Mouse (Mus musculus) layer of hippocampus, adult 11-12 months (tissue): Measurements from ENCODE around the gene Tmod2.
"Not testable (repeated sequence)": the region's sequence is repeated elsewhere in the genome, so short reads cannot be mapped to it uniquely, and the experiment has no call there.

Experiments
- DNase-seq: peaks from one replicate; pipeline ENCODE4 v3.0.0; 2022; ENCODE audit warnings: low spot score

The Tmod2 gene

GRCm38 (mm10) chr9:75610571-75611493, at the start of gene Tmod2:
TSS of gene Tmod2 (minus strand) at chr9:75611325.
- DNase-seq, result peak; percentile 80

- peak; percentile 30 for DNase-seq
Observed at GRCm38 (mm10) chr9:75660917-75661316, 49.8 kb upstream of the Tmod2 start.

DNA sequence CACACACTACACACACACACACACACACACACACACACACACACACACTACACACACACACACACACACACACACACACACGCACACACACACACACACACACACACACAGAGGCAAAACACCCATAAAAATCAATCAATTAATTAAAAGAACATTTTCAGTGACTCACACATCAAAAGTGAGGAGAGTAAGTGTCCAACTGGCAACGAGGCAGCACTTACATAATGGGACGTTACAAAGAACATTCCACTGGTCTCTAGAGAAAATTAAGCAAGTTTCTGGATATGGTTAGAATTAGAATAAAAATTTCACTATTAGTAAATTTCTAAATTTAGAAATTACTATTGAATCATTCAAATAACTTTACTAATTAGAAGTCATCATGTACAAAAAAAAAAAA, 45.3 kb upstream of the Tmod2 start:
- DNase-seq, result not testable (repeated sequence)

GRCm38 (mm10) chr9:75653981-75654911, 43.1 kb upstream of the Tmod2 start:
- no peak for DNase-seq

- DNase-seq, result no peak
Observed at GRCm38 (mm10) chr9:75645405-75645804, 34.3 kb upstream of the Tmod2 start.

- no peak for DNase-seq
Observed at GRCm38 (mm10) chr9:75634226-75634625, 23.1 kb upstream of the Tmod2 start.

GRCm38 (mm10) chr9:75633603-75634002, 22.5 kb upstream of the Tmod2 start:
- DNase-seq, result no peak

GRCm38 (mm10) chr9:75632902-75633301, 21.8 kb upstream of the Tmod2 start:
- no peak for DNase-seq

GRCm38 (mm10) chr9:75632111-75632510, 21.0 kb upstream of the Tmod2 start:
- DNase-seq, result no peak

DNA sequence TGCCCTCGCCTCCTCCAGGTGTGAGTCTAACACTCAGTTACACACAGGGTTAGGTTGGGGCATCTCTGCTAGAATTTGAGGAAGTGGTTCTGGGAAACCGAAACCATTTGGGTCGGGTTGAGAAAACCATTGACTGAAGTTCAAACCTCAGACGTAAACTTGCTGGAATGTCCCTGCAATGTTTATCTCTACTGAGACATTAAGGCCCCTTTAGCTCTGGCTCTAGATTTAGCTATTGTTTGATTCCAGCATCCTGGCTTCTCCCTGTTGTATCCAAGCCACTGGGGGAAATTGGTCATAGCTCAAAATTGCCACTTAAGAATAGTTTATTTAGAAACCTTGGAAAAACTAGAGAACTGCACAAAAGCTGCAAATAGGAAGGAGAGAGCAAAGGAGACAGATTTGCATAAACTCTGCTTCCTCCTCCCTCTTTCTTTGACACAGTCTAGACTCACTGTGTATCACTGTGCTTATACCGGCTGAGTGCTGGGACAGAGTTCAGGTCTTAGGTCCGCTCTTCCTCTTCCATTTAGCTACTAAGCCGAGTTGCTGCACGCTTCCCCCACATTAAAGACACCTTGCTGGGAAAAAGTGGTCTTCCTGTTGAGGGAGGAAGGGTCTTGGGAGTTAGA, 19.8 kb upstream of the Tmod2 start:
- DNase-seq, result no peak

- peak; percentile 31 for DNase-seq
Observed at GRCm38 (mm10) chr9:75626308-75626604, 15.1 kb upstream of the Tmod2 start.

DNA sequence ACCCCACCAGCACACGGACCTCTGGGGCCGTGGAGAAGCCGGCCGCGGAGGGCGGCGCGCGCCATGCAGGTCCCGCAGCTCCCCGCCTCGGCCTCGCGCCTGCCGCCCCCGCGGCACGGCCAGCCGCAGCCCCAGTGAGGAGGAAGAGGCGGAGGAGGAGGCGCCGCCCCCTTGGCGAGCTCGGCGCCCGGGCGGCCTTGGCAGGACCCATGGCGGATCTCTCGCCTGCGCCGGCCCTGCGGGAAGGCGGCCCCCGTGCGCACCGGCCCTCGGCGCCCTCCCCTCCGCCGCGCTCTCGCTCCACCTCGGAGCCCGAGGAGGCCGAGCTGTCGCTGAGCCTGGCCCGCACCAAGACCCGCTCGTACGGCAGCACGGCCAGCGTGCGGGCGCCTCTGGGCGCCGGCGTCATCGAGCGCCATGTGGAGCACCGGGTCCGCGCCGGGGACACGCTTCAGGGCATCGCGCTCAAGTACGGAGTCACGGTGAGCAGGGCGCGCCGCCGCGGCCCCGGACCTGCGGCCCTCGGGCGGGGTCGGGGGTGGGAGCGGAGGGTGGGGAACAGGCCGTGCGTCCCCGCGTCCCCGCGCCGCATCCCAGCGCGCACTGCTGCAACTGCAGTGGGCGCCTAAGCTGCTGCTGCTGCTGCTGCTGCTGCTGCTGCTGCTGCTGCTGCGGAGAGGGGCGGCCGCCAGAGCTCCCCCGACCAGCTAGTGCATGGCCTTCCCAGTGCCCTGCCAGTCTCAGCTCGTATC, 14.6 kb upstream of the Tmod2 start, which contains the start of gene Lysmd2:
Gene Lysmd2, plus strand, starts transcription at position 186 of the 752 bp plus-strand sequence.
- DNase-seq, result peak; percentile 68

- no peak for DNase-seq
Observed at GRCm38 (mm10) chr9:75624983-75625555, 13.9 kb upstream of the Tmod2 start.

DNA sequence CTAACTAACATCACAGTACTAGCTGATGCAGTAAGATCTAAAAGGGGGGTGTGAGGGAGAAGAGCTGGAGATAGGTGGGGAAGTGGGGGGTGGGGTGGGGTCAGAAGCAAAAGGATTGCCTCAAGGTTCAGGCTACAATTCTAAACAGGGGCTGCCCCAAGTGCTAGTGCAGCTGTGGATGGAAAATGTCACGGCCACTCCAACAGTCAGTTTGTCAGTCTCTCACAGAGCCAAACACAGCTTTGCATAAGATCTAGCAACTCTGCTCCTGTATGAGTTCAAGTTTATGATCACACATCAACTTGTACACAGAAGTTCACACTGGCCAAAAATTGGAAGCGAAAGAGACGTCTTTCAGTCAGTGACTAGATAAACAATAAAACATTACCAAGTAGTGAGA, 10.3 kb upstream of the Tmod2 start:
- DNase-seq, result no peak

DNA sequence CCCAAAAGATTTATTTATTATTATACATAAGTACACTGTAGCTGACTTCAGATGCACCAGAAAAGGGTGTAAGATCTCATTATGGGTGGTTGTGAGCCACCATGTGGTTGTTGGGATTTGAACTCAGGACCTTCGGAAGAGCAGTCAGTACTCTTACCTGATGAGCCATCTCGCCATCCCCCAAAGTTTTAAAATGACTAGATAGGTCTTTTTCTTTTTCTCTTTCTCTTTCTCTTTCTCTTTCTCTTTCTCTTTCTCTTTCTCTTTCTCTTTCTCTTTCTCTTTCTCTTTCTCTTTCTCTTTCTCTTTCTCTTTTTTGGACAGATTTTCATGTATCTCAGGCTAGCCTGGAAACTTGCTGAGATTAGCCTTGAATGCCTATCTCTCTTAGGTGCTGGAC, 8.6 kb upstream of the Tmod2 start:
- not testable (repeated sequence) for DNase-seq

DNA sequence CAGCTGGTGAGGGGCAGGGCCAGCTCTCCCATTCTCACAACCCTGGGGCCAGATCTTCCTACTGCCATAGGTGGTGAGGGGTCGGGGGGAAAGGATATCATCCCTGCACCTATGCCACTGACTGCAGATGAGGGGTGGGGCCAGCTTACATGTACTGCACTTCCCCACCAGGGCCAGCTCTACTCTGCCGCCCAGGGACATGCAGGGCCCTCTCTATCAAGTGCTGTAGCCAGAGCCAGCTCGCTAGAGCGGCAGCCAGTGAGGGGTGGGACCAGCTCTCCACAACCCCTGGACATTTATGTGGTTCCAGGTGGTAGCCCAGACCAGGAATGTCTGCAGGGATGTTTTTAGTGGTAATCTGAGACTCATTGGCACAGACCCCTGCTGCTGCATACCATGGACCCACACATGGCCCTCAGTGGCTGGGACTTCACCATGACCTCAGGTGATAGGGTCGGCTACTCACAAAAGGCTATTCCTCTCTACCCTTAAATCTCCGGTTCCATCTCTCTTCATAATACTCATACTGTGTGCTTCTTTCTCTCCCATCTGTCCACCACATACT, 7.8 kb upstream of the Tmod2 start:
- DNase-seq, result no peak

DNA sequence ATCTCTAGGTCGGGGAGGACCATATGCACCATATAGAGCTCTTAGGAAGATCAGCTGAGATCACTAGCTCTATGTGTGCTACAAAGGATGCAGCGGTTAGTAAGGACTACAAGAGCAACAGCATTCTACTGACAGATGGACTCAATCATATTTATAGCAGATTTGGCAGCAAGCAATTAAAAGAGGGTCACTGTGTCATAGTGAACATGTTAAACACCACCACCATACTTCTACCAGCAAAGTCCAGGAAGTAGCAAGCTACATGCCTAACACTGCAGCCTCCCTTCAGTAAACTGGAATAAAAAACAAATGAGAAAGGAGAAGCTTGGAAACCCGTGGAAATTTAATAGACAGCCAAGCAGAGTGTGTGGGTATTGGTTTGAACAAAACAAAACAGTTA, 5.4 kb upstream of the Tmod2 start:
- no peak for DNase-seq

GRCm38 (mm10) chr9:75609965-75610364, 1.2 kb downstream of the Tmod2 start:
- DNase-seq, result no peak

GRCm38 (mm10) chr9:75609505-75609904, 1.6 kb downstream of the Tmod2 start:
- DNase-seq, result no peak

GRCm38 (mm10) chr9:75607496-75607895, 3.6 kb downstream of the Tmod2 start:
- no peak for DNase-seq

DNA sequence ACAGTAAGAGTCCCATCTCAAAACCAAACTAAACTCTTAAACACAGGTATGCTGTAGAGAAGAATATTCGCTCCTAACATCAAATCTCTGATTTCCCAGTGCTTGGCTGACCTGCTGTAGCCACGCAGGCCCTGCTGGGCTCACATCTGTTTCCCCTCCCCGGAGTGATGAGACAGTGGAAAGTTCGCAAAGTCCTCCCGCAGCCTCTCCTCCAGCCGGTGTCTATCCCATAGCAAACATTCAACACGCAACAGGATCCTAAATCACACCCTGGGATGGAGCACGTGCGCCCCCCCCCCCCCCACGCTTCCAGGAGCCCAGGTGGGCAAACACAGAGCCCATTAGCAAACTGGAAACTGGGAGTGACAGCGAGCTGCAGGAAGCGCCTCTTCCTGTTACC, 9.6 kb downstream of the Tmod2 start:
- no peak for DNase-seq
